Mouse (Mus musculus): ENCODE measurements around the gene Klf13.

DNA sequence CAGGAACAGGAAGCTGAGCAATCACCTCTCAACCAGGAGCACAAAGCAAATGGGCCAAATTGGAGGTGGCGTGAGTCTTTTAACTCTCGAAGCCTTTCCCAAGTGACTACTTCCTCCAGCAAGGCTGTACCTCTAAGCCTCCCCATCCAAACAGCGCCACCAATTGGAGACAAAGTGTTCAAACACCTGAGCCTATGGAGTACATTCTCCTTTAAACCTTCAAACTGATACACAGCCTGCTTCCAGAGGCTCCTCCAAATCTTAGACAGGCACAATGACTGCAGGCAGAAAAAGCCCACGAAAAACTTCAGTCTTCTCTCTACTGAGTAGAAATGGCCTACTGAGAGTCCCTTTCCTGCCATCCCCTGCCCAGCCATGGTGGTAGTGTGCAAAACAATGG lies 38.9 kb upstream of the Klf13 start:
- TF ChIP-seq CTCF (IDR thresholded peaks at IDR 0.05; ENCODE audit: control insufficient read depth, insufficient read depth, insufficient read length): no peak
- no peak for TF ChIP-seq MAX (IDR thresholded peaks at IDR 0.05)
- no peak for TF ChIP-seq MYOD1 (IDR thresholded peaks at IDR 0.05; ENCODE audit: control insufficient read depth, insufficient read length, low read depth)
